Mouse (Mus musculus) cerebellum, adult 2 months (tissue): ENCODE data around the gene B230217C12Rik.

Experiments used
- CTCF ChIP-seq: fragments of 200-500 bp; IDR thresholded peaks from 2 replicates; pipeline ENCODE4 v1.5.1; 2011; ENCODE audit warnings: low read depth, mild to moderate bottlenecking, control low read depth, low read length, moderate library complexity, borderline replicate concordance; ENCODE audit not compliant: insufficient read depth
- POLR2A ChIP-seq: fragments of 200-500 bp; IDR thresholded peaks from 2 replicates; pipeline ENCODE4 v1.6.1; 2011; ENCODE audit warnings: low read length, control low read depth, borderline replicate concordance; ENCODE audit not compliant: insufficient read depth

- TF ChIP-seq CTCF (no peak), POLR2A (no peak)
Observed at GRCm38 (mm10) chr11:97802194-97802470, 38.4 kb upstream of the B230217C12Rik start.
